Mouse (Mus musculus): Measurements from ENCODE around the gene Gsdmc3. TPM values are rescaled to one million over a fixed set of nuclear protein-coding genes. Genes with fewer than 3 reads are reported as not detected.

Gene Gsdmc3
- polyA plus RNA-seq, 1 experiment, result not detected

Other genes starting within 250 kb of the Gsdmc3 start
- gene Gsdmc2, start 33.4 kb downstream of the Gsdmc3 start, polyA plus RNA-seq (2012; rRNA removed), result not detected in 2 replicates
- 0.05 TPM in 1 of 2 replicates, not detected in the other for gene Gsdmc4, start 33.7 kb upstream of the Gsdmc3 start, polyA plus RNA-seq (2012; rRNA removed)
- 137 and 147 TPM in 2 replicates for gene Fam49b, start 181.9 kb upstream of the Gsdmc3 start, polyA plus RNA-seq (2012; rRNA removed)